Mouse (Mus musculus): ENCODE results near the gene Slc25a10.

Slc25a10 gene

GRCm38 (mm10) chr11:120539285-120540014 is 47.8 kb downstream of the Slc25a10 start:
- DNase-seq (ENCODE audit: low read depth, low spot score), result peak; percentile 40

- peak; percentile 38 for DNase-seq (ENCODE audit: low read depth, low spot score)
Measured at GRCm38 (mm10) chr11:120541907-120542306, 50.3 kb downstream of the Slc25a10 start.

GRCm38 (mm10) chr11:120542376-120542775 is 50.7 kb downstream of the Slc25a10 start:
- no peak for DNase-seq (ENCODE audit: low read depth, low spot score)

GRCm38 (mm10) chr11:120545964-120546363 is 54.3 kb downstream of the Slc25a10 start:
- no peak for DNase-seq (ENCODE audit: low read depth, low spot score)

GRCm38 (mm10) chr11:120547469-120547868 is 55.8 kb downstream of the Slc25a10 start:
- DNase-seq (ENCODE audit: low read depth, low spot score), result no peak

- no peak for DNase-seq (ENCODE audit: low read depth, low spot score)
Measured at GRCm38 (mm10) chr11:120548214-120548613, 56.6 kb downstream of the Slc25a10 start.

- DNase-seq (ENCODE audit: low read depth, low spot score), result no peak
Measured at GRCm38 (mm10) chr11:120548786-120549167, 57.1 kb downstream of the Slc25a10 start.

Data from R1 (cell line).